Mouse (Mus musculus): ENCODE measurements around the gene Srgap1. TPM values are rescaled to one million over a fixed set of nuclear protein-coding genes. Genes with fewer than 3 reads are reported as not detected.
A peak's percentile ranks its signal among the peaks of the same experiment; 100 is the strongest.

The Srgap1 gene
- total and polyA plus RNA-seq, 2 experiments from 2014 or later = 20.2 to 27.8 TPM

DNA sequence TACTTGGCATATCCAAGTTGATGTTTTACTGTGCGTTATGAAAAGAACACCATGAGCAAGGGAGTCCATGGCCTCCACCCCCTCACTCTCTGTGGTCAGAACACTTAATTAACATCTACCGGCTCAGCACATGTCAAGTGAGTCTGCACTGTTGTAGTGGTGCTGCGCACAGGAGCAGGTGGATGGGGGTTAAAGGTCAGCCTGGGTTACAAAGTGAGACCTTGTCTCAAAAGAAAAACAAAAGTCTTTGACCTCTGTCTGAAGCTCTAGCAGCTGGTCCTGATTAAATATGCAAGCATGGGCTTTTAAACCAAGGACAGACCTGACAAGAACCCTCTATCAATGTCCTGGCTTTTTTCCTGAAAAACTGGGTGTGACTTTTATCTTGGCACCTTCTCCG, 304.8 kb downstream of the Srgap1 start:
- no peak overlapping the region for H3K4me3 ChIP-seq (ENCODE audit: low read depth, low read length)
- H3K27me3 ChIP-seq (ENCODE audit: insufficient read depth, low read length) = no peaks in the 10 kb centered on the region
- H3K4me2 ChIP-seq (ENCODE audit: low read depth) = no peak overlapping the region
- WGBS = 65% methylated on average over 4 of the region's 4 CpGs
- no peaks in the 10 kb centered on the region for H3K9me3 ChIP-seq (ENCODE audit: low read length)
- 0 out of 2 replicates have a peak, but pooled peaks cover 10% of the 10 kb centered on the region for H3K36me3 ChIP-seq (ENCODE audit: insufficient read depth)
- no peak for DNase-seq
- no peak for ATAC-seq
- no peak for TF ChIP-seq CTCF (IDR thresholded peaks at IDR 0.05; ENCODE audit: low read depth)
- no peak overlapping the region for H3K27ac ChIP-seq (ENCODE audit: low read depth, low read length)
- 0 out of 2 replicates have a peak, but pooled peaks cover 7% of the 10 kb centered on the region for H3K4me1 ChIP-seq (ENCODE audit: insufficient read depth)
- H3K9ac ChIP-seq = no peak overlapping the region

DNA sequence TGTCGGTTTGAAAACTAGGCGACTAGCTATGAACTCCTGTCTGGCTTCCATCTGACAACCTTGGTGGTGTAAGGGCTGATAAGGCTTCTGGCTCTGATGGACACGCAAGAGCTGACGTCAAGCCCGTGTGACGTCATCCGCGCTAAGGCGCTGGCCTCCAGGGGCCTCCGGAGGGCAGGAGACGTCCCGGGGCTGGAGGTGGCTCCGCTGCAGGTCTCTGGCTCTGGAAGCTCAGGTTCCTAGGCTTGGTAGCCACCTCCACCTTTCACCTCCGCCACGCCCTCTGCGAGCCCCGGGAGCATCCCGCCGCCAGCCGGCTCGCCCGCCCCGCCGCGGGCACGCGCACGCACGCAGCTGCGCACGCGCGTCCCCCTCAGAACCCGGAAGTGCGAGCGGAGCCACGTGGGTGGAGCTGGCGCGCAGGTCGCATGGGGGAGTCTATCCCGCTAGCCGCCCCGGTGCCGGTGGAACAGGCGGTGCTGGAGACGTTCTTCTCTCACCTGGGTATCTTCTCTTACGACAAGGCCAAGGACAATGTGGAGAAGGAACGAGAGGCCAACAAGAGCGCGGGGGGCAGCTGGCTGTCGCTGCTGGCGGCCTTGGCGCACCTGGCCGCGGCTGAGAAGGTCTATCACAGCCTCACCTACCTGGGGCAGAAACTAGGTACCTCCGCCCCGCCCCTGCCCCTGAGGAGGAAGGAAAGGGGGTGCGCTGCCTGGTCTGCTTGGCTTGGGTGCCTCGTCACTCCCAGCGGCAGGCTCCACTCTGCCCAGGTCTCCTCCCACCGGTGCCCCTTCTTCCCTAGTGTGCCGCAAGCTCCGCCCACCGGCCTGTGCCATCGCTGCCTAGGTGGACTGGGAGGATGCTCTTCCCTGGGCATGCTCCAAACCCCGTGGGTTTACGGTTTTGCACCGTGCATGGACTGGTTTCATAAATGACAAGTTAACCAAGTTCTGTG, 307.3 kb downstream of the Srgap1 start, which contains the start of gene BC048403:
Gene BC048403, plus strand, starts transcription at position 390 of the 958 bp plus-strand sequence.
- H3K36me3 ChIP-seq (ENCODE audit: insufficient read depth) = no peaks in the 10 kb centered on the region
- no peaks in the 10 kb centered on the region for H3K9me3 ChIP-seq (ENCODE audit: low read length)
- peak; percentile 95 for ATAC-seq
- H3K27me3 ChIP-seq (ENCODE audit: insufficient read depth, low read length) = no peaks in the 10 kb centered on the region
- peak; percentile 94 for DNase-seq
- H3K4me3 ChIP-seq (ENCODE audit: low read depth, low read length) = peak within 1 kb of the TSS; percentile 63
- H3K4me2 ChIP-seq (ENCODE audit: low read depth) = peak within 1 kb of the TSS; percentile 87
- TF ChIP-seq CTCF (IDR thresholded peaks at IDR 0.05; ENCODE audit: low read depth) = no peak
- peak within 1 kb of the TSS; percentile 74 for H3K27ac ChIP-seq (ENCODE audit: low read depth, low read length)
- H3K4me1 ChIP-seq (ENCODE audit: insufficient read depth) = 0 out of 2 replicates have a peak, but pooled peaks cover 7% of the 10 kb centered on the region
- peak within 1 kb of the TSS; percentile 66 for H3K9ac ChIP-seq
- 1% methylated on average over 66 of the region's 68 CpGs for WGBS

GRCm38 (mm10) chr10:121737256-121737655, 309.9 kb downstream of the Srgap1 start:
- H3K27ac ChIP-seq (ENCODE audit: low read depth, low read length) = no peak overlapping the region
- TF ChIP-seq CTCF (IDR thresholded peaks at IDR 0.05; ENCODE audit: low read depth) = no peak
- no peak overlapping the region for H3K4me2 ChIP-seq (ENCODE audit: low read depth)
- no peaks in the 10 kb centered on the region for H3K27me3 ChIP-seq (ENCODE audit: insufficient read depth, low read length)
- ATAC-seq (no peak), DNase-seq (no peak)
- H3K4me1 ChIP-seq (ENCODE audit: insufficient read depth) = 0 out of 2 replicates have a peak, but pooled peaks cover 7% of the 10 kb centered on the region
- no peak overlapping the region for H3K9ac ChIP-seq
- no peak overlapping the region for H3K4me3 ChIP-seq (ENCODE audit: low read depth, low read length)
- H3K36me3 ChIP-seq (ENCODE audit: insufficient read depth) = no peaks in the 10 kb centered on the region
- H3K9me3 ChIP-seq (ENCODE audit: low read length) = no peaks in the 10 kb centered on the region
- 86% methylated on average over 3 of the region's 3 CpGs for WGBS

GRCm38 (mm10) chr10:121732542-121732941, 314.6 kb downstream of the Srgap1 start:
- Histone ChIP-seq H3K9ac (no peak overlapping the region), H3K4me3 (ENCODE audit: low read depth, low read length) (no peak overlapping the region), H3K27me3 (ENCODE audit: insufficient read depth, low read length) (no peaks in the 10 kb centered on the region), H3K9me3 (ENCODE audit: low read length) (no peaks in the 10 kb centered on the region), H3K4me1 (ENCODE audit: insufficient read depth) (no peaks in the 10 kb centered on the region), H3K36me3 (ENCODE audit: insufficient read depth) (no peaks in the 10 kb centered on the region), H3K4me2 (ENCODE audit: low read depth) (no peak overlapping the region), H3K27ac (ENCODE audit: low read depth, low read length) (no peak overlapping the region)
- DNase-seq (no peak), ATAC-seq (no peak)
- TF ChIP-seq CTCF (IDR thresholded peaks at IDR 0.05; ENCODE audit: low read depth) = no peak
- 77% methylated on average over 9 of the region's 9 CpGs for WGBS

- Histone ChIP-seq H3K4me1 (ENCODE audit: insufficient read depth) (no peaks in the 10 kb centered on the region), H3K4me2 (ENCODE audit: low read depth) (no peak overlapping the region), H3K9ac (no peak overlapping the region), H3K27ac (ENCODE audit: low read depth, low read length) (no peak overlapping the region), H3K27me3 (ENCODE audit: insufficient read depth, low read length) (no peaks in the 10 kb centered on the region), H3K36me3 (ENCODE audit: insufficient read depth) (no peaks in the 10 kb centered on the region), H3K9me3 (ENCODE audit: low read length) (no peaks in the 10 kb centered on the region), H3K4me3 (ENCODE audit: low read depth, low read length) (no peak overlapping the region)
- DNase-seq = no peak
- no peak for TF ChIP-seq CTCF (IDR thresholded peaks at IDR 0.05; ENCODE audit: low read depth)
- no peak for ATAC-seq
- 94% methylated on average over 8 of the region's 8 CpGs for WGBS
These were observed 315.9 kb downstream of the Srgap1 start for GRCm38 (mm10) chr10:121731048-121731725.

Other genes starting within 250 kb of the Srgap1 start
- 40.5 and 44.0 TPM in 2 replicates for gene Rxylt1, start 50.1 kb upstream of the Srgap1 start, total RNA-seq (2014; rRNA removed)
- 48.4 and 49.3 TPM in 2 replicates for gene Rxylt1, start 50.1 kb upstream of the Srgap1 start, polyA plus RNA-seq (2015; fragmentation: Nextera tagmentation; extraction: Ambion mirVana)

Data from forebrain, postnatal 0 days (tissue).